Mouse (Mus musculus) left cerebral cortex, adult 9 months (tissue): ENCODE results near the gene Tmem25.

Source experiments
- DNase-seq, 2 experiments: peaks; one replicate each; pipeline ENCODE4 v3.0.0; 2022; ENCODE audit warnings: low spot score in 2 of 2

Gene Tmem25

GRCm38 (mm10) chr9:44799102-44799957, at the start of gene Tmem25:
Tmem25 (minus strand) TSS chr9:44799307.
- peak; percentile 62 to 88 for DNase-seq

DNA sequence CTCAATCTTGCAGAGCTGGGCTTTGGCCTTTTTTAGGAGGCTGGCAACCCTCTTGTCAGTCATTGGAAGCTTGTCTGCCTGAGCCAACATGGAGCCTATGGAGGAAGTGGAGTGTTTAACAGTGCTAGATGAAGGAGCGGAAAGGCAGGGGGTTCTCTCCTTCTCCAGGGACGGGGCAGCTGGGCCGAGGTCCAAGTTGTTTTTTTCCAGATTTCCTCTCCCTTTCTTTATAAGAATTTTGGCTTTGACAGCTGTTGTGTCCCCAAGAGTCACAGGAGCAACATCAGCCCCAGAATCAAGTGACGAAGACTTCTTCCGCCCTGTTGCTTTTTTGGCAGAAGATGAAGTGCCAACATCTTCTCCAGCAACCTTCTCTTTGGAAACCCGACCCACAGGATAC, 48.3 kb upstream of the Tmem25 start:
- no peak for DNase-seq

DNA sequence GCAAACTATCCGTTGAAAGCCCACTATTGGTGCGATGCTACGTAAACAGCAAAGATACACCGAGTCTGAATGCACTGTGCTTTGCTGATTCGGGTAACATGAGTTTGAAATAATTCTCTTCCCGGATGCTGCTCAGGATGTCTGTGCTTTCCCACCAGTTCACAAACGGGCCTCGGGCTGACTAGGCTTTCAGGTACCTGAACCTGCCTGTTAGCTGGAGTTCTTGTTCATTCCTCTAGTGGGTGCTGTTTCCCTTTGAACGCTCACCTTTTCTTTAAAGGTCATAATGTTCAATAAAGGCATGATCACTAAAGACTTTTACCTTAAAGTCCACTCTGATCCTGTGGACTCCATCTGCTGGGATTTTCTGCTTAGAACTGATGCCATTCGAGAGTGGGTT, 42.1 kb upstream of the Tmem25 start:
- DNase-seq = no peak

GRCm38 (mm10) chr9:44836439-44836838, 37.3 kb upstream of the Tmem25 start:
- DNase-seq = peak in 1 of 2 experiments; percentile 70

DNA sequence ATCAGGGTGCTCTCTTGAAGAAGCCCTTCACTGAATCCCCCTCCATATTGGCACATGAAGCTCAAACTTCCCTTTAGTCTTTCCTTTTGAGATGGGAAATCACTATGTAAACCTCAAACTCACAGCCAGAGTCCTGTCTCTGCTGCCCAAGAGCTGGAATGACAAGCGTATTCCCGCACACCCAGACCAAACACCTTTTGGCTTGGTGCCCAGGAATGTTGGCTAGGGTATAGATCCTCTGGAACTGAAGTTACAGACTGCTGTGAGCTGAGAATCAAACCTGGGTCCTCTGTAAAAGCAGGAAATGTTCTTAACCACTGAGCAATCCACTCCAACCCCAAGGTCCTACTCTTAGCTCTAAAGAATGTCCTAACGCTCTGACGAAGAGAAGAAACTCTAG, 33.2 kb upstream of the Tmem25 start:
- no peak for DNase-seq

- no peak for DNase-seq
Observed at GRCm38 (mm10) chr9:44830506-44830905, 31.4 kb upstream of the Tmem25 start.

DNA sequence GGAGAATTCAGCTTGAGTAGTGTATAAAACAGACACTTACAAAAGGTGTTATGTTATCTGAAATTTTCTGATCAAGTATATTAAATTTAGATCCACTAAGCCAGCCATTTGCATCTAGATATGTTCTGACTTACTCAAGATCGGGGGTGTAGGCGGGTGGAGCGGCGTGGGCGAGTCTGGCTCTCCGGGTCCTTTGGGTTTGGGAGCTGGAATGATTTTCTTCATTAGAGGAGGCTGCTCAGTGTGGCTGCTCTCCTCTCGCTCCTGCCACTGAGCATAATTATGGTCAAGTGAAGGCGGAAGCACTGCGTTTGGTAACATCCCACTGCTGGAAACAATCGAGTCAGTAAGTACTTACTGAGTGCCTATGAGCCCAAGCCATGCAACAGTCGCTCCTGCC, 29.8 kb upstream of the Tmem25 start:
- DNase-seq = peak in 1 of 2 experiments; percentile 63

DNA sequence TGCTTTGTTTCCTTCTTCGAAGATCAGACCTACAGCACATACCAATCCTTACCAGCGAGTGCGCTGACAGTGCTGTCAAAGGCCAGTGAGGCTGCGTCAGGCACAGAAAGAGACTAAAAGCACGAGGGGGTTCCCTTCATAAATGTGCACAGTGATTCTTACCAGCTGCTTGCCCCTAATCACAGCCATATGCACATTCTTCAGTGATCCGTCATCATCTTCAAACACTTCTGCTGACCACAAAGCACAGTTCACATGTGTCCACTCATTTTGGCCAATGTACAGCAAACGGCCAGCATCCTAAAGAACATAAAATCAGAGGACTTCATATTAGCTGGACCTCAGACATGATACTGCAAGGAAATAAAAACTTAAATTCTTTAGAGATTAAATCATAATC, 27.6 kb upstream of the Tmem25 start:
- no peak for DNase-seq

DNA sequence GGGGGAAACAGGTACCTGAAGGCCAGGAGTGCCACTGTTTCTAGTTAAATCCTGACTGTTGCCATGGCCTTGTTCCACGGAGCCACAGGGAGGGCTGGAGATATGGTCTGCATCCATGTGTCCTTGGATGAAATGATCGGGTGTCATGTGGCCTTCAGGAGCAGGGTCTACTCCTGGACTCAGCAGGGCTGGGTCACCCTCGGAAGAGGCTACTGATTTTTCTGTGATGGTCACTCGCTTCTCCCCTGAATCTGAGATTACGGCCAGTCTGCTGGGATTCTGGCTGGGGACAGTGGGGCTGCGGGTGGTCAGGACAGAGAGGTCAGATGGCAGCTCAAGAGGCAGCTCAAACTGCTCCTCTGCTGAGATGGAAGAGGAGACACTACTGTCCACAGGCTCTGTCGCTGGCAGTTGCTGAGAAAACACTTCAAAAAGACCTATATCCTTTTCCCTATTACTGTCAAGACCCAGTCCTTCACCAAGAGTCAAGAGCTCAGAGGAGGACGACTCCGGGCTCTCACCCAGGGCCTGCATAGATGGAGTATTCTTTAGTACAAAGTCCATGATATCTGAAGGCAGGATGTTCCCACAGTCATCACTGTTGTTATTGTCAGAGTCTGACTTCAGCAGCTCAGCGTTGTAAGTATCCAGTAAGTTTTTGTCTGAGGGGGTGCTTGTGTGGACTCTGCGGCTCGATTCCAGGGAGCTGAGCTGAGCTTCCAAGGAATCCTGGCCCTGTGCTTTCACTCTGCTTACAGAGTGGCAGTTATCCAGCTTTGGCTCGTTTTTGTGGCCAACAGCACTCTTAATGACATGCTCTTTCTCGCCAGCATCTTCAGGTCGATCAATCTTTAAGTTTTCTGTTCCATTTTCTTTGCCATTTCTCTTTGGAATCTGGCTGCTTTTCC, 21.1 kb upstream of the Tmem25 start:
- no peak for DNase-seq

GRCm38 (mm10) chr9:44817522-44817921, 18.4 kb upstream of the Tmem25 start:
- no peak for DNase-seq

GRCm38 (mm10) chr9:44814179-44814578, 15.1 kb upstream of the Tmem25 start:
- DNase-seq = no peak

DNA sequence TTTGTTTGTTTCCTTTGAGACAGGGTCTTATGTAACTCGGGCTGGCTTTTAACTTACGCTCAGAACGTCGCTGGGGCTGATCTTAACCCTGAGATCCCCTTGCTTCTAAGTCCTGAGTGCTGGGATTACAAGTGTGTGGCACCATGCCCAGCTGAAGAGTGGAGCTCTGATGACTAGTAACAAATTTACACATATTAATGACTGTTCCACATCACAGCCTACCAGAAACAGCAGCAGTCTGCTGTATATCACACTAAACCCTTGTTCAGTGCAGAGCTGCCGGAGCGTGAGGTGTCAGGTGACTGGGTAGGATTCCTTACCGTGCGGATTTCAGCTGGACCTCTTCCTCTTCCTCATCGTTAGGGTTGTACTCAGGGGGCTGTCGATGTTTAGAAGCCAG, 11.2 kb upstream of the Tmem25 start:
- DNase-seq = no peak

- no peak for DNase-seq
Observed at GRCm38 (mm10) chr9:44807778-44808177, 8.7 kb upstream of the Tmem25 start.

DNA sequence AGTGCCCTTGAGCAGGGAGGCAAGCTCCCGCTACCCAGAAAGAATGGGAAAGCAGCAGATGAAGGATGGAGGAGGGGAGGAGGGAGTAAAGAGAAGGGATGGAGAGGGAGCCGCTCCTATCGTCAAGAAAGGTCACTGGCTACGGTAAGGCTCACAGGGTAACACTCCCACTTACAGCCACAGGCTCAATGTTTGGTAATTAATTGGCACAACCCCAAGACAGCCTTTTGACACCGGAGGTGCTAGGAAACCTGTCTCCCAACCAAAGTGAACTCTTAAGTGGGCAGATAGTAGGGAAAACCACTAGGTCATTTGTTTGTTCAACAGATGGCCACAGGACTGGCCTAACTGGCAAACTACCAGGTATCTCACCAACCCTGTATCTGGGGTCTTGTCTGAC, 8.0 kb upstream of the Tmem25 start:
- no peak for DNase-seq

DNA sequence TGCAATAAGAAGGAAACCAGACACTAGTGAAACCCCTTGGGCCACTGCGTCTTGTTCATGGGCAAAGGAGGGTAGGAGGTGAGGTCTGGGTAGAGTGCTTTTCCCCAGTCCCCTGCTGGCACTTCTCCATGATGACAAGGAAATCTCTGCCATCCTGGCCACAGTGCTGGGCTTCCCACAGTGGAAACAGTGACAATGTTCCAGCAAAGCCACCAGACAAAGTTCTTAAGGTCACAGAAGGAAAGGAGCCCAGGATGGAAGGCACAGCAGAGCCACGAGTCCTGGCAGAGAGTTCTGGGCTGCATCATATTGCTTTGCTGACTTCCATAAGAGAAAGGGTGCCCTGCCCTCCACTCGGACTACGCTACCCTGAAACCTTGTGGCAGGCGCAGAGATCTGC, 6.4 kb upstream of the Tmem25 start:
- DNase-seq = no peak

- DNase-seq = no peak
Observed at GRCm38 (mm10) chr9:44804678-44805077, 5.6 kb upstream of the Tmem25 start.

- no peak for DNase-seq
Observed at GRCm38 (mm10) chr9:44802808-44803450, 3.8 kb upstream of the Tmem25 start, which contains the start of gene Ttc36. Ttc36 (minus strand) TSS chr9:44803072.

DNA sequence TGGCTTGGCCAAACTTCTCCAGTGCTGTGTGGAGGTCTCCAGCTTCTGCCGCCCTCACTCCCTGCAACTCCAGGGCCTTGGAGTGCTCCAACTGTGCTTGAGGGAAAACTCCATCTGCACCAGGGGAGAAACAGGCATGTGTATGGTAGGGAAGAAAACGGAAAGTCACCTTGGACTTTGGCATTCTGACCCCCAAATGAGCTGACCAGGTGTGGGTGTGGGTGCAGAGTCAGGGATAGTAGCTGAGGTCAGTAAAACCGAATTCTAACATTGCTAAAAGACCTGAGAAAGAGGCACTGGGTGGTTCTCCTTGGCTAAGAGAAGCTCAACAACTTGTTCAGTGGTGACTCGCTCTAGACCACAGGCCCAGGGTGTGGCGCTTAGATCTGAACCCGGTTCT, 2.6 kb upstream of the Tmem25 start:
- no peak for DNase-seq

- DNase-seq = no peak
Observed at GRCm38 (mm10) chr9:44799958-44800324, 834 bp upstream of the Tmem25 start.

GRCm38 (mm10) chr9:44798298-44798697, 809 bp downstream of the Tmem25 start:
- DNase-seq = no peak

DNA sequence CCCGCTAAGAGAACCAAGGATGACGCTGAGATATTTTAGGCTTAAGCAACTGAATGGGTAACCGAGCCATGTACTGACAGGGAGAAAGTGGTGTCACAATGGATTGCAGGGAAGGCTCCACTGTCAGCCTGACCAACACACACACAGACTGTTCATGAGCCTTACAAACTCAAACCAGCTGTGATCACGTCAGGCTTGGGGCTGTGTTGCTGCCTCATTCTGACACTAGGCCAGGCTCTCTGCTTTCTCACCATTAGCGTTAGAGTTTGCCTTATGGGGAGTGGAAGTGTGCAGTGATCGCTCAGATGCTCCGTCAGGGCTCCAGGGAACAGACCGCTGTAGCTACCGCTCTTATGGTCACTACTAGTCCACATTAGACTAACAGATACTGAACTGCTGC, 6.3 kb downstream of the Tmem25 start:
- DNase-seq = no peak
